Comparison of ENCODE assay signal across 15 mouse cellular contexts in the genomic region with DNA sequence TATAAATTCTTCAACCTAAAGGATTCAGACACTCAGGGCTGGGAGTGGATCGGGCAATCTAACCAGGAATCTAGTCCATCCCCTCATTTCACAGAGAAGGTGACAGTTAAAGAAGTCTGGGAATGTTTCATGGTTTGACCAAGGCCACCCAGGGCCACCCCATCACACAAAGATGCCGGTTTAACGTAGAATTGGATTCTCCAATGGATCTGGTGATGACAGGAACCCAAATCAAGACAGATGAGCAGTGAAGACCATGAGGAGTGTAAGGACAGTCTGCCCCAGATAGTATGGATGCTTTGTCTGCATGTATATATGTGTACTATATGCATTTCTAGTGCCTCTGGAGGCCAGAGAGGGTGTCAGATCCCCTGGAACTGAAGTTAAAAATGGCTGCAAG. TPM values are rescaled to one million over a fixed set of nuclear protein-coding genes. Genes with fewer than 3 reads are reported as not detected.
DNase-seq lines count a peak whose midpoint lies in the region; ATAC-seq and TF ChIP-seq lines count a peak whose summit lies in the region.
"Had no signal": no experiment of that assay in that cellular context is flagged by ENCODE, and none has a peak within 500 bp of the region (broad histone marks: within the 10 kb centered on the region; RNA-seq: fewer than 3 reads in every experiment).

No protein-coding gene starts in this region.

- no peak overlapping the region for H3K4me2 ChIP-seq in forebrain, embryonic 12.5 days
- no peak overlapping the region for H3K4me2 ChIP-seq in heart, embryonic 13.5 days
- H3K4me2 ChIP-seq in liver, postnatal 0 days (ENCODE audit: low read depth, low read length), result no peak overlapping the region
- no peak overlapping the region for H3K4me2 ChIP-seq in liver, embryonic 11.5 days
- H3K4me2 ChIP-seq: hindbrain, embryonic 12.5 days had no signal

- TF ChIP-seq EP300 in liver, postnatal 0 days (IDR thresholded peaks at IDR 0.05; ENCODE audit: low read depth), result no peak

- H3K4me3 ChIP-seq in forebrain, embryonic 12.5 days (replicated peaks), result no peak overlapping the region
- no peak overlapping the region for H3K4me3 ChIP-seq in forebrain, embryonic 10.5 days
- no peak overlapping the region for H3K4me3 ChIP-seq in heart, embryonic 13.5 days
- H3K4me3 ChIP-seq in liver, postnatal 0 days (ENCODE audit: low read depth, low read length), result no peak overlapping the region
- H3K4me3 ChIP-seq in liver, embryonic 11.5 days (ENCODE audit: low read depth, low read length), result no peak overlapping the region
- H3K4me3 ChIP-seq: hindbrain, embryonic 12.5 days had no signal

- H3K4me1 ChIP-seq in forebrain, embryonic 12.5 days, result peaks cover 29% of the 10 kb centered on the region
- peaks cover 39% of the 10 kb centered on the region for H3K4me1 ChIP-seq in forebrain, embryonic 10.5 days
- peaks cover 55% of the 10 kb centered on the region for H3K4me1 ChIP-seq in heart, embryonic 13.5 days
- peaks cover 27% of the 10 kb centered on the region for H3K4me1 ChIP-seq in liver, postnatal 0 days (ENCODE audit: insufficient read depth)
- H3K4me1 ChIP-seq in liver, embryonic 11.5 days (replicated peaks; ENCODE audit: control insufficient read depth, insufficient read depth, low read length), result peaks cover 24% of the 10 kb centered on the region

- no peak for DNase-seq in forebrain, embryonic 10.5 days (ENCODE audit: extremely low spot score, low spot score)
- no peak for DNase-seq in heart, postnatal 10 days
- no peak for DNase-seq in liver, postnatal 0 days
- no peak for DNase-seq in liver, embryonic 11.5 days (ENCODE audit: low spot score)
- peak; percentile 30 for DNase-seq in thymus, postnatal 4 days
- no peak for DNase-seq in thymus, postnatal 0 days (ENCODE audit: low spot score)
- DNase-seq: adrenal gland, postnatal 25 days; cerebellum, adult 11-12 months; kidney, adult 18-20 months; kidney, postnatal 4 days had no signal

- ATAC-seq in forebrain, embryonic 12.5 days (ENCODE audit: low FRiP score), result no peak
- ATAC-seq in heart, embryonic 13.5 days (ENCODE audit: extremely low read depth, insufficient number of reproducible peaks, low FRiP score, low TSS enrichment), result no peak
- no peak for ATAC-seq in liver, postnatal 0 days
- ATAC-seq in liver, embryonic 11.5 days (replicated peaks; ENCODE audit: low FRiP score), result no peak

- intact Hi-C loops in heart, postnatal 10 days (cut with DNase I), result no loop called here

- WGBS in forebrain, embryonic 12.5 days, result 77% methylated on average over 3 of the region's 3 CpGs
- 70% methylated on average over 3 of the region's 3 CpGs for WGBS in forebrain, embryonic 10.5 days
- 62% methylated on average over 3 of the region's 3 CpGs for WGBS in heart, embryonic 13.5 days
- WGBS in liver, postnatal 0 days (ENCODE audit: insufficient replicate concordance), result 85% methylated on average over 3 of the region's 3 CpGs
- 70% methylated on average over 3 of the region's 3 CpGs for WGBS in liver, embryonic 11.5 days

- no peaks in the 10 kb centered on the region for H3K27me3 ChIP-seq in forebrain, embryonic 12.5 days
- H3K27me3 ChIP-seq in forebrain, embryonic 10.5 days (ENCODE audit: poor library complexity, severe bottlenecking), result no peaks in the 10 kb centered on the region
- no peaks in the 10 kb centered on the region for H3K27me3 ChIP-seq in heart, embryonic 13.5 days (replicated peaks)
- H3K27me3 ChIP-seq in liver, postnatal 0 days (ENCODE audit: insufficient read depth, low read length), result no peaks in the 10 kb centered on the region
- no peaks in the 10 kb centered on the region for H3K27me3 ChIP-seq in liver, embryonic 11.5 days (replicated peaks; ENCODE audit: control insufficient read depth, insufficient read depth, low read length)
- H3K27me3 ChIP-seq: hindbrain, embryonic 12.5 days had no signal

- no peak overlapping the region for H3K9ac ChIP-seq in forebrain, embryonic 12.5 days
- H3K9ac ChIP-seq in heart, embryonic 13.5 days, result peak overlapping the region; percentile 57
- no peak overlapping the region for H3K9ac ChIP-seq in liver, postnatal 0 days (replicated peaks)
- H3K9ac ChIP-seq in liver, embryonic 11.5 days (ENCODE audit: low read depth, low read length), result no peak overlapping the region
- H3K9ac ChIP-seq: liver, embryonic 14.5 days had no signal

- H3K9me3 ChIP-seq in forebrain, embryonic 12.5 days, result no peaks in the 10 kb centered on the region
- no peaks in the 10 kb centered on the region for H3K9me3 ChIP-seq in forebrain, embryonic 10.5 days
- H3K9me3 ChIP-seq in heart, embryonic 13.5 days, result no peaks in the 10 kb centered on the region
- no peaks in the 10 kb centered on the region for H3K9me3 ChIP-seq in liver, postnatal 0 days (ENCODE audit: low read length)
- no peaks in the 10 kb centered on the region for H3K9me3 ChIP-seq in liver, embryonic 11.5 days (ENCODE audit: control insufficient read depth, low read length)
- H3K9me3 ChIP-seq: hindbrain, embryonic 12.5 days had no signal

- TF ChIP-seq CTCF in liver, postnatal 0 days (IDR thresholded peaks at IDR 0.05; ENCODE audit: low read depth), result no peak

- peak overlapping the region; percentile 15; the same call in 1 of the 2 replicates for H3K27ac ChIP-seq in forebrain, embryonic 12.5 days
- H3K27ac ChIP-seq in forebrain, embryonic 10.5 days, result no peak overlapping the region
- H3K27ac ChIP-seq in heart, embryonic 13.5 days (replicated peaks), result 0 out of 2 replicates have a peak overlapping the region, but pooled peaks have one; percentile 17
- peak overlapping the region; percentile 22; the same call in 1 of the 2 replicates for H3K27ac ChIP-seq in liver, postnatal 0 days (ENCODE audit: low read depth)
- H3K27ac ChIP-seq in liver, embryonic 11.5 days (ENCODE audit: low read depth, low read length), result no peak overlapping the region
- H3K27ac ChIP-seq: hindbrain, embryonic 12.5 days; liver, embryonic 14.5 days; macrophage had no signal

- H3K36me3 ChIP-seq in forebrain, embryonic 12.5 days (replicated peaks), result no peaks in the 10 kb centered on the region
- no peaks in the 10 kb centered on the region for H3K36me3 ChIP-seq in forebrain, embryonic 10.5 days (replicated peaks)
- no peaks in the 10 kb centered on the region for H3K36me3 ChIP-seq in heart, embryonic 13.5 days
- no peaks in the 10 kb centered on the region; the same call in 1 of the 2 replicates for H3K36me3 ChIP-seq in liver, postnatal 0 days (replicated peaks; ENCODE audit: insufficient read depth, low read length)
- no peaks in the 10 kb centered on the region for H3K36me3 ChIP-seq in liver, embryonic 11.5 days (ENCODE audit: control insufficient read depth, insufficient read depth, low read length)
- H3K36me3 ChIP-seq: hindbrain, embryonic 12.5 days had no signal

RNA-seq across cellular contexts. Expression of a gene that starts 57.0 kb away (rescaled TPM):
- polyA plus RNA-seq in forebrain, embryonic 12.5 days (2016; fragmentation: Nextera tagmentation; extraction: Ambion mirVana), result 10.5 and 10.7 TPM in 2 replicates
- 6.2 and 6.4 TPM in 2 replicates for polyA plus RNA-seq in forebrain, embryonic 10.5 days (2016; fragmentation: Nextera tagmentation; extraction: Ambion mirVana)
- 12.3 and 13.1 TPM in 2 replicates for polyA plus RNA-seq in heart, embryonic 13.5 days (2015; fragmentation: Nextera tagmentation; extraction: Ambion mirVana)
- 10 to 100 TPM; 40.1 to 40.3 TPM for total RNA-seq in heart, postnatal 10 days (2021)
- 9.9 and 11.3 TPM in 2 replicates for polyA plus RNA-seq in liver, postnatal 0 days (2015; fragmentation: Nextera tagmentation; extraction: Ambion mirVana)
- 13.4 and 15.9 TPM in 2 replicates for polyA plus RNA-seq in liver, embryonic 11.5 days (2014; fragmentation: Nextera tagmentation; extraction: Ambion mirVana)
- polyA plus RNA-seq in thymus, postnatal 0 days (2015; fragmentation: Nextera tagmentation; extraction: Ambion mirVana), result 7.0 and 7.2 TPM in 2 replicates

Comparison
In these comparisons a context has a peak if more than half of its experiments do, and no peak if none do; other contexts are left out.
1. H3K27ac ChIP-seq: peak in forebrain, embryonic 12.5 days (single experiment), heart, embryonic 13.5 days (single experiment) and liver, postnatal 0 days (single experiment); none in forebrain, embryonic 10.5 days (single experiment) and liver, embryonic 11.5 days (single experiment).